Mouse (Mus musculus) induced T-regulatory cell, adult 2 months (primary cell): Measurements from ENCODE around the gene Ogfod3.

Source experiments
- DNase-seq: peaks from one replicate; pipeline ENCODE4 v3.0.0-alpha.2; 2012; ENCODE audit warnings: low read depth

The Ogfod3 gene

GRCm38 (mm10) chr11:121199851-121200250, 4.7 kb downstream of the Ogfod3 start:
- DNase-seq: no peak

GRCm38 (mm10) chr11:121198622-121199021, 5.9 kb downstream of the Ogfod3 start:
- no peak for DNase-seq

GRCm38 (mm10) chr11:121193415-121193814, 11.1 kb downstream of the Ogfod3 start:
- no peak for DNase-seq

- no peak for DNase-seq
These were observed 11.8 kb downstream of the Ogfod3 start for GRCm38 (mm10) chr11:121192742-121193141.

- DNase-seq: no peak
These were observed 14.8 kb downstream of the Ogfod3 start for GRCm38 (mm10) chr11:121189681-121190080.

GRCm38 (mm10) chr11:121176285-121177270, 27.9 kb downstream of the Ogfod3 start:
- peak; percentile 68 for DNase-seq

- no peak for DNase-seq
These were observed 30.3 kb downstream of the Ogfod3 start for GRCm38 (mm10) chr11:121174234-121174633.

- DNase-seq: no peak
These were observed 31.3 kb downstream of the Ogfod3 start for GRCm38 (mm10) chr11:121173203-121173602.

- no peak for DNase-seq
These were observed 40.8 kb downstream of the Ogfod3 start for GRCm38 (mm10) chr11:121163751-121164150.

GRCm38 (mm10) chr11:121160636-121161346, 43.7 kb downstream of the Ogfod3 start:
- DNase-seq: no peak

GRCm38 (mm10) chr11:121159971-121160370, 44.5 kb downstream of the Ogfod3 start, which contains the start of gene Uts2r:
Uts2r (plus strand) TSS chr11:121160271.
- no peak for DNase-seq

- no peak for DNase-seq
These were observed 48.1 kb downstream of the Ogfod3 start for GRCm38 (mm10) chr11:121156411-121156891.

- no peak for DNase-seq
These were observed 50.3 kb downstream of the Ogfod3 start for GRCm38 (mm10) chr11:121154203-121154602.

GRCm38 (mm10) chr11:121148193-121148592, 56.3 kb downstream of the Ogfod3 start:
- DNase-seq: peak; percentile 36

- no peak for DNase-seq
These were observed 58.6 kb downstream of the Ogfod3 start, which contains the start of gene Tex19.1 for GRCm38 (mm10) chr11:121145865-121146264. Tex19.1 (plus strand) TSS chr11:121146143.

- no peak for DNase-seq
These were observed 61.0 kb downstream of the Ogfod3 start for GRCm38 (mm10) chr11:121143325-121144015.

- DNase-seq: no peak
These were observed 65.8 kb downstream of the Ogfod3 start for GRCm38 (mm10) chr11:121138732-121139131.

- DNase-seq: no peak
These were observed 66.8 kb downstream of the Ogfod3 start for GRCm38 (mm10) chr11:121137682-121138081.

- DNase-seq: no peak
These were observed 69.9 kb downstream of the Ogfod3 start for GRCm38 (mm10) chr11:121134600-121134999.

GRCm38 (mm10) chr11:121129616-121130015, 74.9 kb downstream of the Ogfod3 start:
- DNase-seq: no peak
